Mouse (Mus musculus): ENCODE results near the gene Clec11a. TPM values are rescaled to one million over a fixed set of nuclear protein-coding genes. Genes with fewer than 3 reads are reported as not detected.

Gene Clec11a
- polyA plus RNA-seq, 1 experiment from 2014 or later: 34.6 TPM

GRCm38 (mm10) chr7:44311713-44312304 lies 5.1 kb upstream of the Clec11a start:
- Histone ChIP-seq H3K4me1 (ENCODE audit: control insufficient read depth, insufficient read depth, low read length) (peaks cover 13% of the 10 kb centered on the region; the same call in 1 of the 2 replicates), H3K4me3 (ENCODE audit: low read depth, low read length) (peak overlapping the region; percentile 53; the same call in 1 of the 2 replicates), H3K4me2 (ENCODE audit: low read depth, low read length) (peak overlapping the region; percentile 95), H3K9me3 (ENCODE audit: control insufficient read depth, low read length) (no peaks in the 10 kb centered on the region), H3K27ac (replicated peaks; ENCODE audit: low read depth, low read length) (no peak overlapping the region), H3K9ac (ENCODE audit: low read depth, low read length) (no peak overlapping the region; the same call in 1 of the 2 replicates), H3K36me3 (ENCODE audit: control insufficient read depth, insufficient read depth, low read length) (0 out of 2 replicates have a peak, but pooled peaks cover 12% of the 10 kb centered on the region), H3K27me3 (replicated peaks; ENCODE audit: control insufficient read depth, insufficient read depth, low read length) (no peaks in the 10 kb centered on the region; the same call in 1 of the 2 replicates)
- DNase-seq (ENCODE audit: low spot score): no peak
- 12% methylated on average over 6 of the region's 6 CpGs for WGBS
- ATAC-seq (ENCODE audit: low read depth): no peak

- 1% methylated on average over 22 of the region's 38 CpGs for WGBS
These were observed 4.4 kb upstream of the Clec11a start for GRCm38 (mm10) chr7:44310878-44311712.

GRCm38 (mm10) chr7:44310285-44310877 lies 3.7 kb upstream of the Clec11a start:
- no peaks in the 10 kb centered on the region for H3K9me3 ChIP-seq (ENCODE audit: control insufficient read depth, low read length)
- 0% methylated on average over 20 of the region's 40 CpGs for WGBS
- DNase-seq (ENCODE audit: low spot score) (no peak), ATAC-seq (ENCODE audit: low read depth) (no peak)
- 0 out of 2 replicates have a peak, but pooled peaks cover 12% of the 10 kb centered on the region for H3K36me3 ChIP-seq (ENCODE audit: control insufficient read depth, insufficient read depth, low read length)
- peak overlapping the region; percentile 95 for H3K4me2 ChIP-seq (ENCODE audit: low read depth, low read length)
- H3K4me3 ChIP-seq (ENCODE audit: low read depth, low read length): peak overlapping the region; percentile 53
- H3K4me1 ChIP-seq (ENCODE audit: control insufficient read depth, insufficient read depth, low read length): peaks cover 22% of the 10 kb centered on the region
- no peaks in the 10 kb centered on the region; the same call in 1 of the 2 replicates for H3K27me3 ChIP-seq (replicated peaks; ENCODE audit: control insufficient read depth, insufficient read depth, low read length)
- peak overlapping the region; percentile 66 for H3K9ac ChIP-seq (ENCODE audit: low read depth, low read length)
- H3K27ac ChIP-seq (replicated peaks; ENCODE audit: low read depth, low read length): no peak overlapping the region

More at GRCm38 (mm10) chr7:44310878-44311712, 4.4 kb upstream of the Clec11a start:
- Histone ChIP-seq H3K27ac (replicated peaks; ENCODE audit: low read depth, low read length) (no peak overlapping the region), H3K9me3 (ENCODE audit: control insufficient read depth, low read length) (no peaks in the 10 kb centered on the region), H3K27me3 (replicated peaks; ENCODE audit: control insufficient read depth, insufficient read depth, low read length) (no peaks in the 10 kb centered on the region; the same call in 1 of the 2 replicates), H3K36me3 (ENCODE audit: control insufficient read depth, insufficient read depth, low read length) (0 out of 2 replicates have a peak, but pooled peaks cover 12% of the 10 kb centered on the region), H3K9ac (ENCODE audit: low read depth, low read length) (peak overlapping the region; percentile 66), H3K4me3 (ENCODE audit: low read depth, low read length) (peak overlapping the region; percentile 53), H3K4me2 (ENCODE audit: low read depth, low read length) (peak overlapping the region; percentile 95), H3K4me1 (ENCODE audit: control insufficient read depth, insufficient read depth, low read length) (peaks cover 15% of the 10 kb centered on the region)
- ATAC-seq (ENCODE audit: low read depth): no peak
- DNase-seq (ENCODE audit: low spot score): no peak

GRCm38 (mm10) chr7:44309475-44310284 lies 3.0 kb upstream of the Clec11a start, which contains the start of gene Shank1:
Shank1 (plus strand) TSS chr7:44310253.
- DNase-seq (ENCODE audit: low spot score) (peak; percentile 33), ATAC-seq (ENCODE audit: low read depth) (no peak)
- no peak within 1 kb of the TSS for H3K27ac ChIP-seq (replicated peaks; ENCODE audit: low read depth, low read length)
- H3K4me1 ChIP-seq (ENCODE audit: control insufficient read depth, insufficient read depth, low read length): peaks cover 22% of the 10 kb centered on the region
- H3K36me3 ChIP-seq (ENCODE audit: control insufficient read depth, insufficient read depth, low read length): 0 out of 2 replicates have a peak, but pooled peaks cover 11% of the 10 kb centered on the region
- peak within 1 kb of the TSS; percentile 53 for H3K4me3 ChIP-seq (ENCODE audit: low read depth, low read length)
- WGBS: 12% methylated on average over 15 of the region's 22 CpGs
- H3K9me3 ChIP-seq (ENCODE audit: control insufficient read depth, low read length): no peaks in the 10 kb centered on the region
- peak within 1 kb of the TSS; percentile 66 for H3K9ac ChIP-seq (ENCODE audit: low read depth, low read length)
- peak within 1 kb of the TSS; percentile 95 for H3K4me2 ChIP-seq (ENCODE audit: low read depth, low read length)
- no peaks in the 10 kb centered on the region; the same call in 1 of the 2 replicates for H3K27me3 ChIP-seq (replicated peaks; ENCODE audit: control insufficient read depth, insufficient read depth, low read length)

GRCm38 (mm10) chr7:44307261-44308020 lies 739 bp upstream of the Clec11a start:
- Histone ChIP-seq H3K9me3 (ENCODE audit: control insufficient read depth, low read length) (no peaks in the 10 kb centered on the region), H3K27ac (replicated peaks; ENCODE audit: low read depth, low read length) (peak overlapping the region; percentile 87), H3K4me2 (ENCODE audit: low read depth, low read length) (peak overlapping the region; percentile 78), H3K4me3 (ENCODE audit: low read depth, low read length) (no peak overlapping the region), H3K9ac (ENCODE audit: low read depth, low read length) (no peak overlapping the region), H3K4me1 (ENCODE audit: control insufficient read depth, insufficient read depth, low read length) (peaks cover 28% of the 10 kb centered on the region), H3K36me3 (ENCODE audit: control insufficient read depth, insufficient read depth, low read length) (no peaks in the 10 kb centered on the region), H3K27me3 (replicated peaks; ENCODE audit: control insufficient read depth, insufficient read depth, low read length) (no peaks in the 10 kb centered on the region; the same call in 1 of the 2 replicates)
- 22% methylated on average over 9 of the region's 9 CpGs for WGBS
- DNase-seq (ENCODE audit: low spot score): peak; percentile 90
- ATAC-seq (ENCODE audit: low read depth): no peak

GRCm38 (mm10) chr7:44305686-44306085 lies 1.0 kb downstream of the Clec11a start:
- peak overlapping the region; percentile 87 for H3K27ac ChIP-seq (replicated peaks; ENCODE audit: low read depth, low read length)
- peak overlapping the region; percentile 51 for H3K9ac ChIP-seq (ENCODE audit: low read depth, low read length)
- H3K4me2 ChIP-seq (ENCODE audit: low read depth, low read length): peak overlapping the region; percentile 78
- peaks cover 21% of the 10 kb centered on the region for H3K4me1 ChIP-seq (ENCODE audit: control insufficient read depth, insufficient read depth, low read length)
- no peaks in the 10 kb centered on the region for H3K36me3 ChIP-seq (ENCODE audit: control insufficient read depth, insufficient read depth, low read length)
- H3K4me3 ChIP-seq (ENCODE audit: low read depth, low read length): peak overlapping the region; percentile 65
- DNase-seq (ENCODE audit: low spot score) (no peak), ATAC-seq (ENCODE audit: low read depth) (no peak)
- H3K9me3 ChIP-seq (ENCODE audit: control insufficient read depth, low read length): no peaks in the 10 kb centered on the region
- H3K27me3 ChIP-seq (replicated peaks; ENCODE audit: control insufficient read depth, insufficient read depth, low read length): no peaks in the 10 kb centered on the region
- 13% methylated on average over 16 of the region's 16 CpGs for WGBS

GRCm38 (mm10) chr7:44304775-44305641 lies 1.7 kb downstream of the Clec11a start:
- peak overlapping the region; percentile 92 for H3K27ac ChIP-seq (replicated peaks; ENCODE audit: low read depth, low read length)
- WGBS: under 1% methylated on average over 42 of the region's 49 CpGs
- H3K4me2 ChIP-seq (ENCODE audit: low read depth, low read length): peak overlapping the region; percentile 78
- peaks cover 17% of the 10 kb centered on the region for H3K4me1 ChIP-seq (ENCODE audit: control insufficient read depth, insufficient read depth, low read length)
- DNase-seq (ENCODE audit: low spot score): peak; percentile 99
- H3K36me3 ChIP-seq (ENCODE audit: control insufficient read depth, insufficient read depth, low read length): no peaks in the 10 kb centered on the region
- H3K27me3 ChIP-seq (replicated peaks; ENCODE audit: control insufficient read depth, insufficient read depth, low read length): no peaks in the 10 kb centered on the region
- H3K9me3 ChIP-seq (ENCODE audit: control insufficient read depth, low read length): no peaks in the 10 kb centered on the region
- H3K9ac ChIP-seq (ENCODE audit: low read depth, low read length): peak overlapping the region; percentile 93
- peak; percentile 93 for ATAC-seq (ENCODE audit: low read depth)
- H3K4me3 ChIP-seq (ENCODE audit: low read depth, low read length): peak overlapping the region; percentile 65

All from embryonic facial prominence, embryonic 14.5 days (tissue).